Mouse (Mus musculus): ENCODE measurements around the gene Ubqln4.
A peak's percentile ranks its signal among the peaks of the same experiment; 100 is the strongest.
"Not testable (repeated sequence)": the region's sequence is repeated elsewhere in the genome, so short reads cannot be mapped to it uniquely, and the experiment has no call there.

Gene Ubqln4

GRCm38 (mm10) chr3:88568615-88569014, 15.1 kb downstream of the Ubqln4 start:
- DNase-seq, result peak; percentile 79

- no peak for DNase-seq
Measured at GRCm38 (mm10) chr3:88569093-88569492, 15.5 kb downstream of the Ubqln4 start.

GRCm38 (mm10) chr3:88569694-88570093, 16.1 kb downstream of the Ubqln4 start:
- DNase-seq, result peak; percentile 83

- no peak for DNase-seq
Measured at GRCm38 (mm10) chr3:88570341-88570740, 16.8 kb downstream of the Ubqln4 start.

GRCm38 (mm10) chr3:88571856-88572255, 18.3 kb downstream of the Ubqln4 start:
- DNase-seq, result no peak

- DNase-seq, result peak; percentile 74
Measured at GRCm38 (mm10) chr3:88572835-88573234, 19.3 kb downstream of the Ubqln4 start.

GRCm38 (mm10) chr3:88573810-88574209, 20.3 kb downstream of the Ubqln4 start:
- DNase-seq, result peak; percentile 82

GRCm38 (mm10) chr3:88575540-88575939, 22.0 kb downstream of the Ubqln4 start, which contains the start of gene Ssr2:
Ssr2 (plus strand) TSS chr3:88575876.
- no peak for DNase-seq

- DNase-seq, result not testable (repeated sequence)
Measured at GRCm38 (mm10) chr3:88577846-88578245, 24.3 kb downstream of the Ubqln4 start.

GRCm38 (mm10) chr3:88578498-88579424, 25.2 kb downstream of the Ubqln4 start:
- DNase-seq, result no peak

- DNase-seq, result peak; percentile 98
Measured at GRCm38 (mm10) chr3:88579454-88580117, 26.0 kb downstream of the Ubqln4 start.

GRCm38 (mm10) chr3:88585769-88586168, 32.2 kb downstream of the Ubqln4 start:
- no peak for DNase-seq

GRCm38 (mm10) chr3:88586640-88587039, 33.1 kb downstream of the Ubqln4 start:
- peak; percentile 71 for DNase-seq

- no peak for DNase-seq
Measured at GRCm38 (mm10) chr3:88590246-88590645, 36.7 kb downstream of the Ubqln4 start.

- no peak for DNase-seq
Measured at GRCm38 (mm10) chr3:88591044-88591443, 37.5 kb downstream of the Ubqln4 start.

- peak; percentile 91 for DNase-seq
Measured at GRCm38 (mm10) chr3:88591950-88592731, 38.6 kb downstream of the Ubqln4 start.

GRCm38 (mm10) chr3:88592942-88593576, 39.5 kb downstream of the Ubqln4 start:
- DNase-seq, result peak; percentile 93

GRCm38 (mm10) chr3:88593893-88594580, 40.5 kb downstream of the Ubqln4 start:
- no peak for DNase-seq

GRCm38 (mm10) chr3:88596547-88596946, 43.0 kb downstream of the Ubqln4 start:
- DNase-seq, result not testable (repeated sequence)

GRCm38 (mm10) chr3:88602466-88602865, 48.9 kb downstream of the Ubqln4 start:
- peak; percentile 64 for DNase-seq

- DNase-seq, result peak; percentile 97
Measured at GRCm38 (mm10) chr3:88603714-88604161, 50.2 kb downstream of the Ubqln4 start.

GRCm38 (mm10) chr3:88604863-88605262, 51.3 kb downstream of the Ubqln4 start:
- peak; percentile 84 for DNase-seq

Data from heart, adult 11 months (tissue).